Mouse (Mus musculus) heart, adult 8-10 months (tissue): ENCODE data around the gene Cel. TPM values are rescaled to one million over a fixed set of nuclear protein-coding genes. Genes with fewer than 3 reads are reported as not detected.

Experiments used
- DNase-seq: peaks from one replicate; pipeline ENCODE4 v3.0.0; 2022; ENCODE audit warnings: low spot score
- total RNA-seq, 4 experiments: library from RNA; stranded (reverse); gene quantifications; 2 replicates each; pipeline ENCODE4 v1.2.4; 2022

The Cel gene
- total RNA-seq, 4 experiments from 2014 or later, result not detected

- peak; percentile 83 for DNase-seq
Observed at GRCm38 (mm10) chr2:28585043-28585571, 21.9 kb upstream of the Cel start.

GRCm38 (mm10) chr2:28583651-28584050 is 20.4 kb upstream of the Cel start, which contains the start of gene Gtf3c5:
Gene Gtf3c5 (minus strand): TSS chr2:28583751.
- DNase-seq, result no peak

DNA sequence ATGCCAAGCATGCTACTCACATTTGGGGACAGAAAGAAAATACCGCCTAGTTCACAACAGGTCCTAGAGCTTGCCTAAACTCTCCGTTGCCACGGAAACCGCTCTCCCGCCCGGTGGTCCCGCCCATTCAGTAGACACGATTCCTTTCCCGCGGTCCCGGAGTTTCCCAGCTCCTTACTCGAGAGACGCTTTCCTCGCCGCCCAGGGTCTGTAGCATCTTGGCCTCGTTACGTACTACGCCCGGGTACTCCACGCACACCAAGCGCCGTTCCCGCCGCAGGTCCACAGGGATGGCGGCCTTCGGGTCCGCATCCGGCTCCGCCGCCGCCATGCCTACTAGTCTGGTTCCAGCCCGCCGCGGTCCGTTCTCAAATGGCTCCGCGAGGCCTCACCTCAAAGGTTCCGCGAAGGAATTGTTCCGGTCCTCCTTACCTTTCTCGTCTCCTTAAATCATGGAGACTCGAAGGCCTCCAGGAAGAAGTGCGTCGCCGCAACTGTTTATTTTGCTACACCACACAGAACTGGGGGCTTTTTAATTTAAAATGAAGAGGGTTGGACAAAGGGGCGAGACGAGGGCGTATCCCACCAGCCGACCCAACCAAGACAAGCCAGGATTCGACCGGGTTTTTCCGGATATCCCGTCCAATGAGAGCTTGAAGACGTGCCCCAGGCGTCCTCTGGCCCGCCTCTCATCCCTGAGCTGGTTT is 19.6 kb upstream of the Cel start:
- DNase-seq, result peak; percentile 89

DNA sequence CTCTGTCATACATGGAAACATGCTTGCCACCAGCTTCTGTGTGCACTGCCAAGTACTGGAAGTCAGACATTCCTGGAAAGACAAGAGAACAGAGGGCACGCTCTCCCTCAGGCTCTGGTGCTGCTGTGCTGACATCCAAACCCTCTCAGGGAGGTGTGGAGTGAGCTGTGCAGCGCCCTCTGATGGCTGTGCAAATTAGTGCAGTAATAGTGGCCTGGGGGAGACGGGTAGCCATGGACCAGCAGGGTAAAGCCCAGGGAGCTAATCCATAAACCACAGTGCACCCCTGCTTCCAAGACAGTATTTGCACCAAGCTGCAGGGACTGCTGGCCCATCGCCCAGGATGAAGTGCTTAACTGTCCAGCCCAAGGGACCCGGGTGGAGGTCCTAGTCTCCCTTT is 14.8 kb upstream of the Cel start:
- no peak for DNase-seq

DNA sequence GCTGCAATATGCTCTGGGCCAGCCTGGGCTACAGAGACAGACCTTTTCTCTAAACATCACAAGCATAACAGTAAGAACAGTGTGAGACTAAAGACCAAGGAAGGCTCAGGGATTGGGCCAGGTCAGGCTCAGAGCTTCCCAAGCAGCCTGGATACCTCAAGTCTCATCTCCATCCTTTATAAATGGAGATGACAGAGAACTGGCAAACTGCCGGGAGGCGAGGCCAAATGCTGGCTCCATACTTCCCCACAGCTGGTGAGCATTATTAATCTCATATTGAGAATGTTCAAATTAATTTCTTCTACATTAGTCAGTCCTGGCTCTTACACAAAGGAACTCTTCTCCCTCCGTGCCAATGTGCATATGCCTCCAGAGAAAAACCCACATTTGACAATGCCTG is 13.6 kb upstream of the Cel start:
- DNase-seq, result no peak

DNA sequence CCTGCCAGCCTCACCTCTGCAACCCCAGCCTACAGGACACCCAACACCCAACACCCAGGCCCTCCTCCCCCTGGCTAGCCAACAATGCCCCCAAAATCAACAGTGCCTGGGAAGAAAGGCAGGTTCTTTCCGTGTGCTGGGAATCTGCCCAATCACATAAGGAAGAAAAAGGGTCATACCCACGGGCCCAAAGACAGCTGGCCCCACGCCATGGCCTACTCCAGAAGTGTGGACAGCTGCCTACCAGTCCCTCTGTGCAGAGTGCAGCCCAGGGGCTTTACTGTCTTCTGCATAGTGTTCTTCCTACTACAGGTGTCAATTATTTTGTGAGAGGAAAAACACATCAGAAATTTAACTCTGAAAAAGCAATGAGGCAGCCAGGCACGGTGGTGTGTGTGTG is 12.1 kb upstream of the Cel start:
- DNase-seq, result no peak

DNA sequence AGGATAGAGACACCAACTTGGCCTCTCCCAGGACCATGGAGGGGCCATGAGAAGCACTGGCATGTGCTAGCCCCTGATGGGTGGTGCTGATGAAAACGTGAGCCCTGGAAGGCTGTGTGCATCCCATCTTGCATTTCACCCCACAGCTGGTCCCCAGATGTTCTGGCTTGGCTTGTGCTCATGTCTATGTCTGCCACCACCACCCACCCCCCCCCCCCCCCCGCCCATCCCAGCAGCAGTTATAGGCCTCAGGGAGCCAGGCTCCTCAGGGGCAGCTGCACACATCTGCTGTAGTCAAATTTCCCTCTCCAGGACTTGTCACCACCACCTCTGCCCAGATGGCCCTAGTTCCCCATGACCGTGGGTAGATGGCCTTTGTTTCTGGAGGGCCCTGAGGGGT is 6.7 kb upstream of the Cel start:
- no peak for DNase-seq

- DNase-seq, result no peak
Observed at GRCm38 (mm10) chr2:28566545-28566944, 3.3 kb upstream of the Cel start.

GRCm38 (mm10) chr2:28564380-28564779 is 1.2 kb upstream of the Cel start:
- DNase-seq, result no peak

DNA sequence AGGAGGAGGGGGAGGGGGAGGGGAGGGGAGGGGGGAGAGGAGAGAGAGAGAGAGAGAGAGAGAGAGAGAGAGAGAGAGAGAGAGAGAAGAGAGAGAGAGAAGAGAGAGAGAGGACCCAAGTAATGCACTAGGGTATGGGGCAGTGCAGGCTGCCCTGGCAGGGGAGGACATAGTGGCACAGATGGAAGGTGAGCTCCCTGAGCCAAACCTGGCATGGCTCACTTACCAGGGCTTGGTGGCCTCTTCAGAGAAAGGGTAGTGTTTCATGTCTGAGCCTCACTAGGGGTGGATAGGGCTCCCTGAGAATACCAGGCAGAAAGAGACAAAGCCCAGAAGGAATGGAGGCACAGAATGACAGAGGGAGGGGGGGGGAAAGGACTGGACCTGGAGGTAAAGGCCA is 627 bp upstream of the Cel start:
- no peak for DNase-seq

- no peak for DNase-seq
Observed at GRCm38 (mm10) chr2:28557452-28557851, 5.8 kb downstream of the Cel start.

GRCm38 (mm10) chr2:28552301-28552700 is 10.9 kb downstream of the Cel start:
- no peak for DNase-seq

DNA sequence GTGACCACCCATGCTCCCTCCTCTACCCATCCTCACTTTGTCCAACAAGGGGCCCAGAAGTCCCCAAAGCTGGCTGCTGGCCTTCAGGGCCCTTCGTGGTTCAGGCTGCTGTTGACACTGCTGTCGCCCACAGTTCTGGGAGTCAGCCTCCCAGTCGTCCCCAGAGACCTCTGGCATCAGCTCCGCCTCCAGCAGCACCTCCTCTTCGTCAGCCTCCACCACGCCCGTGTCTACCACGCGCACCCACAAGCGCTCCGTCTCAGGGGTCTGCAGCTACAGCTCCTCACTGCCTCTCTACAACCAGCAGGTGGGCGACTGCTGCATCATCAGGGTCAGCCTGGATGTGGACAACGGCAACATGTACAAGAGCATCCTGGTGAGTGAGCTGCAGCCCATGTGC is 14.0 kb downstream of the Cel start:
- no peak for DNase-seq

DNA sequence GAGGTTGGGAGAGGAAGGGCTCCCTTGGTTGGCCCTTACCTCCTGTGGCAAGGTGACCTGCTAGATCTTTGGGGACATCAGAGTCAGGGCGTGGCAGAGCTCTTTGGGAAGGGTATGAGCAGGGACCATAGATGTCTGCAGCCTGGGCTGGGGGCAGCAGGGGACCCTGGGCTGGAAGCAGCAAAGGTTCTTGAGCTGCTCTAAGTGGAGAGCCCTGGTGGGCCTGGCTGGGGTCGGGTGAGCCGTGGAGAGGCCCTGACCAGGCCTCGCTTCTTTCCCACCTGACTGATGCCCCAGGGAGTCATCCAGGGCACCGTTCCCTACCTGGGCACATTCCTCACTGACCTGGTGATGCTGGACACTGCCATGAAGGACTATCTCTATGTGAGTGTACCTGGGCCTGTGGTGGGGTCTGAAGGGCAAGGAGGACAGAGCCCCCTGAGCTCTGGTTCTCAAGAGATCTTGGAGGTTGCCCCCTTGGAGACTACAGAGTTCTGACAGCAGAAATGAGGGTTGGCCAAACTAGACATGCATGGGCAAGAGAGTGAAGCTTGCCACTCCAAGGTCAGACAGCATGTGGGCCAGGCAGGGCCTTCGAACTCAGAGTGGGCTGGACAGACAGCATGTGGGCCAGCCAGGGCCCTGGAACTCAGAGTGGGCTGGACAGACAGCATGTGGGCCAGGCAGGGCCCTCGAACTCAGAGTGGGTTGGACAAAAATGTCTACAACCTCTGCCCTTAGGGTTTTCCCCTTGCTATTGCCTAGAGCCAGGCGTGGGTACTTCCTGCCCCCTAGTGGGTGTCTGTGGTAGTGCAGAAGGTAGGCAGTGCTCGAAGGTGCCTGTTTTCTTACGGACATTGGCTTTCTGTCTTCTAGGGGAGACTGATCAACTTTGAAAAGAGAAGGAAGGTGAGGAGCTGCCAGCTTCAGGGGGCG is 15.7 kb downstream of the Cel start:
- peak; percentile 89 for DNase-seq

DNA sequence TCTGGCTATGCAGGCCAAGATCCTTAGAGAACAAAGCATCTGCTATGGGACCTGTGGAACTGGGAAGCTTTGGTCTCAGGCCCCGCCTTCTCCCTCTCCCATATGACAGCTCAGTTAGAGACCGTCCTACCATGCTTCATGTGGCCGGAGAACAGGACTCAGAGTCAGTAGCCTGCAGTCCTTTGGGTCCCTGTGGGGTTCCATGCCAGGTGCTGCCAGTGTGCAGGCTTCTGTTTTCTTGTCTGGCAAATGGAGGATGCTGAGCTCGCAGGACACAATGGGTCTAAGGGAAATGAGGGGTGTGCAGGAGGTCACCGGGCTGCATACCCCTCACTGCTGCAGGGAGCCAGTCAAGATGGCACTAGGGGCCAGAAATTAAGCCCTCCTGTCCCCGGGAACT is 16.6 kb downstream of the Cel start:
- no peak for DNase-seq

DNA sequence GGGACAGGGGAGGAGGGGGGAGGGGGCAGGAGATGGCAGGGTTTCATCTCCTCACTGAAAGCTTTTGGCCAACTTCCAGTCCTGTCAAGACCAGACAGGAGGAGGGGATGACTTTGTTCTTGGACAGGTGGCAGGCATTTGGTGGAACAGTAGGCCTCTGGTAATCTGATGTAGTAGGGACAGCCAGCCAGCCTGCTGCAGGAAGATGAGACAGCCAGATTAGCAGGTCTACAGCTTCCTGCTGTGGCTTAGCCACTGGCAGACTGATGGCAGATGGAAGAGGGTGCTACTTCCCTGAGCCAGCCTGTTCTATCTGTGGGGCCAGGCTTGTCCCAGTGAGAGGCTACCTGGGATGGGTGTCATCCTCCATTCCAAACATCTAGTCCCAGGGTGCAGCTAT is 17.2 kb downstream of the Cel start:
- DNase-seq, result no peak

- no peak for DNase-seq
Observed at GRCm38 (mm10) chr2:28543894-28544293, 19.3 kb downstream of the Cel start.

DNA sequence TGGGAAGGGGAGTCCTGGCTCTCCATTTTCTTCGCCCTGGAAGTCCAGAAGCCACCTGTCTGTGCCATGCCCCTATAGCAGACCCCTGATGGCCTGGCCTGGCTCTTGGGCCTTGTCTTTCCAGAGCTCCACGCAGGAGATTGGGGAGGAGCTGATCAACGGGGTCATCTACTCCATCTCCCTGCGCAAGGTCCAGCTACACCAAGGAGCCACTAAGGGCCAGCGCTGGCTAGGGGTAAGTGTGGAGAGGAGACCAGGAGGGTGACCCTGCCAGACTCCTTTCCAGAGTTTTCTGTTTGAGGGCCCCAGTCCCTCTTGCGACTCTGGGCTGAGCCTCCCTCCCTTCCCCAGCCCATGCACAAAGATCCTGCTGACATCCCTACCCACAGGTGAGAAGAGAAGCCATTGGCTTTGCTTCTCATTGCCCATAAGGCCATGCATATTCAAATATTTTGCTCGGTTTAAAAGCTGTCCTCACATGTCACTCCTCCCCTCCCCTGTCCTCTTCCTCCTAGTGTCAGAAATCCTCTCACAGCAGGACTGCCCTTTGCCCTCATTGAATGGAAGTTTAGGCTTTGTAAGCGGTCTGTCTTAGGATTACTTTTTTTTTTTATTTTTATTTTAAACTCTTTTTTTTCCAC is 22.5 kb downstream of the Cel start:
- no peak for DNase-seq

DNA sequence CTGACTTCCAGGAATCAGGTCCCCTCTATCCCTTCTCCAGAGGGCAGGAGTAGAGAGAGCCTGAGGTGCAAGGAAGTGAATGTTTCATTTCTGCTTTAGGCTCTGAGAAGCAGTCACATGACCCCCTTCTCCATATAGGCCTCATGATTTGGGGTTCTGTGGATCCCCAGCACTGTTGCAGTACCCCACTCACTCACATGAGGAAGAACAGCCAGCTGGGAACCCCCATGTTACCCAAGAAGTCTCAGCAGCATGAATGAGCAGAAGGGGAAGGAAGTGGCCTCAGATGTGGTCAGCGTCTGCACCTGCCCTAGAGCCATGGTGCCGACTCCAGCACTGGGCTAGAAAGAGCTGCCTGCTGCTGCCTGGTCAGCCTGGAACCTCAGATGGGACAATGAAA is 23.3 kb downstream of the Cel start:
- DNase-seq, result peak; percentile 50

DNA sequence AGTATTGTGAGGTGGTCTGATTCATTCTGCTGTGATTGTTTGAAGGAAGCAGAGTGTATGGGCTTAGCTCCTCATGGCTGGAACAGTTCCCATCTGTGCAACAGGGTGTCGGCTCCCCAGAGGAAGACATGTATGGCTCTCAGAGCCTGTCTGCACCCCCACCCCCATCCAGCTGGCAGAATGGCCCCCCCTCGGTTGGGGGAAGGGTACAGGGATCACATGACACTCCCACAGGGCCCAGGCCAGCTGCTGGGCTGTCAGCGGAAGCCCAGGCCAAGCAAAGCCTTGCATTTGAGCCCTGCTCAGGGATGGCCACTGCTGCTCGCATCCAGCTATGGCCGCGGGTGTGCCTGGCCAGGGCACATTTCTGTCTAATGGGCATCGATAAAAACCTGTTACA is 24.0 kb downstream of the Cel start:
- DNase-seq, result peak; percentile 61

DNA sequence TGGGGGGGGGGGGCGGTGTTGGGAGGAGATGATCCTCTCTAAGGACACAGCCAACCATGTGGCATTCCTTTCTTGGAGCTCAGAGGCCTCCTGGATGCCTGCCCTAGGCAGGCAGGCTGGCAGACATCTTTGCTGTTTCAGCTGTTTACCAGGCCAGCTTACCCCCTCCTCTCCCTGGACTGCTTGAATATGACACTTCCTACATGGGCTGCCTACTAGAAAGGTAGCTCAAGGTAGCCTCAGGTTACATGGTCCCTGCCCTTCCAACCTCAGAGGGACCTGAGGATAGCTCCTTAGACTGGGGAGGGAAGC is 24.4 kb downstream of the Cel start:
- no peak for DNase-seq
